Mouse (Mus musculus) kidney, postnatal 36 days (tissue): ENCODE data around the gene Jmjd8.

Source experiments
- DNase-seq, 2 experiments: peaks; one replicate each; pipeline ENCODE4 v3.0.0; 2021 to 2022; ENCODE audit warnings: mixed read lengths in 2 of 2

The Jmjd8 gene

DNA sequence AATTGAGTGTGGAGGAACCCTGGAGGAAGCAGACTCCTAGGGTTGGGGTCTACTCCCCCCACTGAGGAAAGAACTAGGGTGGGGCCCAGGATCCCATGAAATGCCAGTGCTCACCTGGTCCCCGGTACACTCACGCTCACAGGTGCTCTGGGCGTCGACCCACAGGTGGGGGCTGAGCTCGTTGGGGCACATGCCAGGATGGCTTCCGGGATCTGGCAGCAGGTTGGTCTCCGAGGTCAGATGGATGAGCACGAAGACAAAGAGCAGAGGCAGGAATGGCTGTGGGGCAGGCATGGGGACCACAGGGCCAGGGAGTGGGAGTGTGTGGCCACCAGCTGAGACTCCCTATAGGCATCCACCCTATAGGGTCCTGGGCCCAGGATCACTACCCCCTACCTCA is 51.1 kb downstream of the Jmjd8 start:
- no peak for DNase-seq

DNA sequence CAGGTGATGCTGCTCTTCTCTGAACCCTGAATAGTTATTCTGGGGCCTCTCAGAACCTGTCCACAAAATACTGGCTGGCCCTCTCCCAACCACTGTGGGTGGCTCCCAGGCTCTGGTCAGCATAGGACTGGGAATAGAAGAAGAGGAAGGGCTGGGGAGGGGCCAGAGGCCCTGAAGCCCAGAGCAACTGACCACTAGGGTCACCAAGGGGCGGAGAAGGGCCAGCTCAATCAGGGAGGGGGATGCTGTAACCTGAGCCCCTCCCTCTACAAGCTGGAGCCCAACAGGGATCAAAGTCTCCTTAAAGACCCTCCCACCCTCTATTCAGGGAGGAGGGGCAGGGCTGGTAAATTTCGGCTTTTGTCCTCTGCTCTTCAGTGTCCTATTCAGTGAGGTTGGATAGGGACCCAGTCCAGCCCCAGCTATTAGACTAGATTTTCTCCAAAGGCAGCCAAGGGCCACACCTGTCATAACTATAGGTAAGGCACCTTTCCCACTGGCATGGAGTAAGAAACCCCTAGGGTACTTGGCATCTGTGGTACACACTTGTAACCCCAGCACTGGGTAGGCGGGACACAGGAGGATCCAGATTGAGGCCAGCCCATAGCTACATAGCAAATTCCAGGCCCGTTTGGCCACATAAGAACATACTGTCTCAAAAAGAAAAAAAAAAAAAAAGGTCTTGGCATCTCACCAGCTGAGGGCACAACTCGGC is 51.7 kb downstream of the Jmjd8 start, which contains the start of gene Wfikkn1:
Wfikkn1 (minus strand) TSS at position 663 of the 715 bp plus-strand sequence.
- DNase-seq = no peak

GRCm38 (mm10) chr17:25880913-25881641 is 52.4 kb downstream of the Jmjd8 start:
- DNase-seq = peak; percentile 48 to 65
